Mouse (Mus musculus) lung, adult 2 months (tissue): ENCODE measurements around the gene Tmem205.

ENCODE experiments used
- CTCF ChIP-seq: fragments of 200-500 bp; IDR thresholded peaks from 2 replicates; pipeline ENCODE4 v1.5.1; 2011; ENCODE audit warnings: mild to moderate bottlenecking, low read length, control low read depth; ENCODE audit not compliant: insufficient read depth
- POLR2A ChIP-seq: fragments of 200-500 bp; IDR thresholded peaks from 2 replicates; pipeline ENCODE4 v1.6.1; 2011; ENCODE audit warnings: low read depth, mild to moderate bottlenecking, control low read depth, low read length, borderline replicate concordance; ENCODE audit errors: extremely low read depth

- TF ChIP-seq CTCF (no peak), POLR2A (no peak; the same call in 1 of the 2 replicates)
These were observed 572 bp downstream of the Tmem205 start for GRCm38 (mm10) chr9:21926784-21927183.
